Mouse (Mus musculus): Measurements from ENCODE around the gene Samm50.

Gene Samm50

GRCm38 (mm10) chr15:84238552-84238951, 46.5 kb downstream of the Samm50 start:
- in situ Hi-C loops (cut with MseI, MboI), result no loop called here

- in situ Hi-C loops (cut with MseI, MboI), result no loop called here
Observed at GRCm38 (mm10) chr15:84238991-84239401, 47.0 kb downstream of the Samm50 start.

DNA sequence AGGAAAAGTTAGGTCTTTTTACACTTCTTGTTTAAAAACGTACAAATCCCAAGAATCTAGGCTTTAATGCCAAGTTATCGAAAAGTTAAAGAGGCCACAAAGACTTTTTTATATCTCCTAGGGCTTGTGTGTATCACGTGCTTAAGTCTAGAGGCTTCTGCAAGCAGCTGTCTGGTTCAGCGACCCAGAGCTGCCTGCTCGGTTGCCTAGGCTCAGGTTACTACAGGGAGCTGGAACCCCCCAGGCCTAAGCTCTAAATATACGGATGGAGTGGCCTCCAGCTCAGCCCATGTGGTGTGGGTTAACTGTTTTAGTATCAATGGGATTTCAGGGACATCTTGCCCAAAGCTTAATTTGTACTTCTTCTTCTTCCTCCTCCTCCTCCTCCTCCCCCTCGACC, 49.5 kb downstream of the Samm50 start:
- in situ Hi-C loops (cut with MseI, MboI), result no loop called here

DNA sequence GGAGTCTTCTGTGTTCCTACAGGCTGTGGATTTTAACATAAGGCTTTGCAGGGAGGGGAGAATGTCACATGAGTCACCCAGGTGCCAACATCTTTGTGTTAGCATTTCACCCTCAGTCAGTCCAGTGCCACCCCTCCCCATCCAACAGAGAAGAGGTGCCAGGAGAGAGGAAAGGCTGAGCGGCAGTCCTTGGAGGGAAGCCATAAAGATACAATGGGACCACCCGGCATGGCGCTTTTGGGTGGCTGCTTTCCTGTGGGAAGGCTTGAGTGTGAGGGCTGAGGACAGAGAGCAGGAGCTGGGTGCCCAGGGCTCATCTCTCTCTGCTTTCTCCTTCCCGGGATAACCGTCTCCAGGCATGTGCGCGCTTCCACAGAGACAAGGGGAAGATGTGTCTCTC, 53.1 kb downstream of the Samm50 start:
- in situ Hi-C loops (cut with MseI, MboI), result no loop called here

- in situ Hi-C loops (cut with MseI, MboI), result no loop called here
Observed at GRCm38 (mm10) chr15:84246195-84246594, 54.2 kb downstream of the Samm50 start.

DNA sequence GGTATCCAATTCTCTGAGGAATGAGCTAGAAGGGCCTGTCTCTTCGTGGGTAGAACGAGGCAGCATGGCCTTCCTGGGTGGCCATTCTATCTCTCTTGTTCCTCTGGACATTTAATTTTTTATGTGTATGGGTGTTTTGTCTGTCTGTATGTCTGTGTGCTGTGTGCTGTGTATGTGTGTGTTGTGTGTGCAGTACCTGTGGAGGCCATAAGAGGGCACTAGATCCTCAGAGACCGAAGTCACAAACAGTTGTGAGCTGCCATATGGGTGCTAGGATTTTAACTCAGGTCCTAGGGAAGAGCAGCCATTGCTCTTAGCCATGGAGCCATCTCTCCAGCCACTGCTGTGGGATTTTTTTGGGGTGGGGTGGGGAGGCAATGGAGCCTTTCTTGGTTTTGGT, 55.3 kb downstream of the Samm50 start:
- in situ Hi-C loops (cut with MseI, MboI), result no loop called here

DNA sequence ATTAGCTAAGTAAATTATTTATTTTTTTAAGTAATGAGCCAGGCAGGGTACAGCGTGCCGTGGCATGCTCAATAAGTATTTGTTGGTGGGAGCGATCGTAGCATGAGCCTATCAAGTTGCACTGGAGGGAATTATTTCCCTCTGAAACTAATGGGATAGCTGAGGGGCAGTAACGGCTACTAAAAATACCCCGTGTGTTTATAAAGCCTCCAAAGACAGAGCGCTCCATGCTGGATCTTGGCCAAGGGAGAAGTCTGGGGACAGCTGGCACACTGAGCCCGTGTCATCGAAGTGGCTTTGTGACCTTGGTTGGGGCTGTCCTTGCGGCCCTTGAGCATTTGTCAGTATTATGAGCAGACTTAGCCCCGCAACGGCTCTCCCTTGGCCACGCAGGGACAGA, 59.2 kb downstream of the Samm50 start:
- in situ Hi-C loops (cut with MseI, MboI), result no loop called here

- in situ Hi-C loops (cut with MseI, MboI), result no loop called here
Observed at GRCm38 (mm10) chr15:84252645-84253044, 60.6 kb downstream of the Samm50 start.

- in situ Hi-C loops (cut with MseI, MboI), result no loop called here
Observed at GRCm38 (mm10) chr15:84253757-84254156, 61.7 kb downstream of the Samm50 start.

DNA sequence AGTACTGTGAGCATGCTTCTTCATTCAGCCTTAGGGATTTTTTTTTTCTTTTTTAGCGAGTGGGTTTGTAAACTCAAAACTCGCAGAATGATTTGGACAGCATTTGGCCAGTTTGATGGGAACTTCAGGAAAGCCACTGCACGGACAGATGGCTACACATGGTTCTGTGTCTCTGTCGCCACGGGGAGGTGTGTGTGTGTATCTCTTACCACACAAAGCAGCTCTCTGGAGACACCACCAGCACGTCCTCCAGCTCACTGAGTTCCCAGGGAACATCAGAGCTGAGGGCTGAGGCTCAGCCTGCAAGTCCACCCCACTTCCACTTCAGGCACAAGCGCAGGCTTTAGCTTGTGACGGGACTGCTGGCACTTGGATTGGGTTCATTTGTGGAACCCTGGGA, 62.3 kb downstream of the Samm50 start:
- in situ Hi-C loops (cut with MseI, MboI), result no loop called here

GRCm38 (mm10) chr15:84256254-84256850, 64.3 kb downstream of the Samm50 start:
- in situ Hi-C loops (cut with MseI, MboI), result no loop called here

DNA sequence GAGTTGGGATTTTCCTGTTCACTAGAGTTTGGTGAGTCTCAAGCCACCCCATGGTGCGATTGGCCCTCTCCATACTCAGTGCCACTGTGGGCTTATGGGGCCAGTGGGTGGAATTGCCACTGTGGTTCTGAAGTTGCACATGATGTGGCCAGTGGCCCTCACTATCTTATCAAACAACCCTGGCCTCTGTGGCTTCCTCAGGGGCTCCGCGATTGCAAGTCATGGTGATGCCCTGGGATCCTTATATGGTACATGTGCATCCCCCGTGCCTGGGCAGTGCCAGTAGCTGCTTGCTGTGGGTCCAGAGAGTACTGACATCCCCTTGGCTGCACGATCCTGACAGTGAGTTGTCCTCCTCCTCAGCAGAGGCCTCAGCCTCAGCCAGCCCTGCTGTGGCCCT, 64.8 kb downstream of the Samm50 start:
- in situ Hi-C loops (cut with MseI, MboI), result no loop called here

DNA sequence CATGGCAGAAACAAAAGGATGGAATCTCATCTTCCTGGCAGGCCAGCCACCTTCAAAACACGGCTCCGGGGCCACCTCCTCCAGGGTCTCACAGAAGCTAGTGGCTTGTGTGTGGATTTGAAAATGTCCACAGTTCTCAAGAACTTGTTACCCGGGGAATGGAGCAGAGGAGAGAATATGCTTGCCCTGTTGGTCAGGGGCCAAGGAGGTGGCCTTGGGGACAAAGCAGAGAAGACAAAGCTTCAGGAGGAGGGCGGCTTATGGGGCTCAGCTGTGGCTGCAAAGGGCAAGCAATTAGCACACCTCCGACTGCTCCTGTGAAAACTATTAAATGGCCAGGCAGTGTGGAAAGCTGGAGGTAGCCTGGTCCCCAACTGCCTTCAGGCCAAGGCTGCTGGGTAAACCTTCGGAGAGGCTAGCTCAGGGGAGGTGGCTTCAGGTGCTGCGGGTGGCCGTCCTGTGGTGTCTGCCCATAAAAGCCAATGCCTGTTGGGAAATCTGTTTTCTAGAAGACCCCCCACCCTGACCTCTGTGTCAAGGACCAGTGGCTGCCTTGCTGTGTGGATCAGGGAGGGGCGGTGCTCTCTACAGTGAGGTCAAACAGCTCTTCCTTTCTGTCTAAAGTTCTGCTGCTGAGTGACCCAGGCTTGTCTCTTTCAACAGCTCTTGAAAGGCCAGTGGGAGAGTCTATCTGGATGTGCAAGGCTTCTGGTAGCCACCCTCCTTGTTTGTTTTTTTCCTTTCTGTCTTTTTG, 66.7 kb downstream of the Samm50 start:
- in situ Hi-C loops (cut with MseI, MboI), result no loop called here

DNA sequence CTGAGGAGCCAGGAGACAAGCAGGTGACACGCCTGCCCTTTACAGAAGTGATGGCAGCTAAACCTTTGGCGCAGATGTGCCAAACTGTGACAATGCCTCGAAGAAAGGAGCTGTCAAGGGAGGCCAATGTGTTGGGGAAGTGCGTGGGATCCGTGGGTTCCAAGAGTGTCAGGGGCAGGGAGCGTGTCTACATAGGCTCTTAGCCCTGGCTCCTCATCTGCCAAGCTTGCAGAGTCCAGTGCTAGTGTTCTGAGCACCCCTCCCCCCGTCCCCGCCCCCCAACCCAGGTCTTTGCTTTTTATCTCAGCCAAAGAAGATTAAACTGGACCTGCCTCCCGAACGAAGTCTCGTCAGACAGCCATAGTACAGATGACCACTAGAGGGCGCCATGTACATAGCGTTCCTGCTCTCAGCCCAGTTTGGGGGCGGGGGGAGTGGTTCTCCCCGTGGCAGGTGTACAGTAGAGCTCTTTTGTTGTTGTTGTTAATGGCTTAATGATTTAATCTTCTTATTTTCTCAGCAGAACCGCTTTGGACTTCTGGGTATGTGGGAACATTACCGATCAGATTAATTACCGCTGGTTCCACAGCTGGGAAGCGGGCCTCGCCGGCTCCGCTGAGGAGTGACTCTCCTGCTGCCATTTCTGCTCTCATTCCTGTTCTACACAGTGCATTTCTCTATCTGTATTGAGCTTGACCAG, 68.2 kb downstream of the Samm50 start:
- in situ Hi-C loops (cut with MseI, MboI), result no loop called here

GRCm38 (mm10) chr15:84262630-84263029, 70.6 kb downstream of the Samm50 start:
- in situ Hi-C loops (cut with MseI, MboI), result no loop called here

- in situ Hi-C loops (cut with MseI, MboI), result no loop called here
Observed at GRCm38 (mm10) chr15:84263573-84263972, 71.5 kb downstream of the Samm50 start.

DNA sequence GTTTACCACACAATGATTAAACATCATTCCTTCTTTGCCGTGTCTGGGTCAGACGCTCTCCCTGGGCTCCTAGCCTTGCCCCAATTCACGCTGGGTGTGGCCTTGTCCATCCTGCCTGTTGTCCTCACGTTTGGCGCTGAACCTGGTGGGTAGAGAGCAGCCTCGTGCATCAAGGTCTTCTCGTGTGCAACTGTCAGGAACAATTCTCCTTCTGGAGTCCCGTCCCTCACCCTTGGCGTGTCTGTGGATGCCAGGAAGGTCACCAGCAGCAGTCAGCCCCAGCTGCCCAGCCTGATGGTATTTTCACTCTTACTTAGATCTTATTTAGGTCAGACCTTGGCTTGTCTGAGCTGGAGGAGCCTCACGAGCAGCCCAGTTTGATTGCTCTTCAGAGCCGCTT, 73.1 kb downstream of the Samm50 start:
- in situ Hi-C loops (cut with MseI, MboI), result no loop called here

DNA sequence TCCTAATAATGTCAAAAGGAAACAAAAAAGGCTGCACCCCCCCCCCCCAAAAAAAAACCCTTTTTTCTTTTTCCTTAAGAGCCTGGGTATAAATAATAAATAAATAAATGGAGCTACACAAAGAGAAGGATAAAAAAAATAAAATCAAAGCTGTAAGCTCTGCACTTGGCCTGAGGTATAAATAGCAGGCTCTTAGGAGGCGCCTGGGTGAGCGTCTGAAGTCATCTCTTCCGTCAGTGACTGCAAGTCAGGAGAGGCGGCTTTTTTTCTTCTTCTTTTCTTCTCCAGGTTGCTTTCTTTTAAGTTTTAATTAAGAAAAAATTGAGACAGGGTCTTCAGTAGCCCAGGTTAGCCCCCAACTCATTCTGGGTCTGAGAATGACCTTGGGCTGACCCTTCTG, 74.2 kb downstream of the Samm50 start:
- in situ Hi-C loops (cut with MseI, MboI), result no loop called here

Measured in mouse trophoblast stem cell (cell line).